ENCODE assay signal across 33 mouse cellular contexts in the genomic region with DNA sequence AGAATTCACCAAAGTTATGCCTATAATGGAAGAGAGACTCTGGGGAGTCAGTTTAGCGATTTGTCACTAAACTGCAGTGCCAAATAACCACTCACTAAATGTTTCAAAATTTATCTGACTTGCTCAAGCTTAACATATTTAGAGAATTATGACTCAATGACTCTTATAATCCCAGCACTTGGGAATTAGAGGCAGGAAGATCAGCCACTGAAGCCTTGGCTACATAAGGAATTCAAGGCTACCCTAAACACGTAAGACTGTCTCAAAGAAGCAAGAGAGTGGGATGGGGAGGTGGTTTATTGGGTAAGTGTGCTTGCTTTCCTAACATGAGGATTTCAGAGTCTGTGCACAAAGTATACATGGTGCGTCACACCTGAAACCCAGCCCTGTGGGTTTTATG.
"Had no signal": no experiment of that assay in that cellular context is flagged by ENCODE, and none has a peak within 500 bp of the region (broad histone marks: within the 10 kb centered on the region; RNA-seq: fewer than 3 reads in every experiment).

No protein-coding gene starts in this region.

- H3K4me3 ChIP-seq: heart, embryonic 10.5 days; heart, embryonic 12.5 days; heart, embryonic 13.5 days; heart, embryonic 15.5 days; hindbrain, embryonic 12.5 days; hindbrain, embryonic 15.5 days; intestine, embryonic 15.5 days; kidney, embryonic 15.5 days; layer of hippocampus, adult 2 months; left cerebral cortex, adult 2 months had no signal

- ATAC-seq: hindbrain, embryonic 16.5 days; inflammation-experienced regulatory T-cells, adult 6 months; intestine, embryonic 15.5 days; intestine, embryonic 16.5 days; intestine, postnatal 0 days had no signal

- H3K27me3 ChIP-seq: heart, embryonic 12.5 days; heart, embryonic 13.5 days; heart, embryonic 15.5 days; hindbrain, embryonic 12.5 days; hindbrain, embryonic 15.5 days; intestine, embryonic 15.5 days; kidney, embryonic 15.5 days had no signal

- H3K4me2 ChIP-seq: heart, embryonic 11.5 days; heart, embryonic 12.5 days; heart, embryonic 13.5 days; heart, embryonic 15.5 days; hindbrain, embryonic 12.5 days; hindbrain, embryonic 14.5 days; hindbrain, embryonic 15.5 days; intestine, embryonic 15.5 days; kidney, embryonic 15.5 days had no signal

- H3K27ac ChIP-seq: heart, embryonic 10.5 days; heart, embryonic 13.5 days; heart, embryonic 15.5 days; hindbrain, embryonic 12.5 days; hindbrain, embryonic 14.5 days; hindbrain, embryonic 15.5 days; hindbrain, postnatal 0 days; intestine, embryonic 15.5 days; kidney, embryonic 15.5 days; kidney, postnatal 0 days; layer of hippocampus, adult 2 months; left cerebral cortex, adult 2 months had no signal

- H3K9me3 ChIP-seq: heart, embryonic 10.5 days; heart, embryonic 12.5 days; heart, embryonic 13.5 days; heart, embryonic 15.5 days; hindbrain, embryonic 15.5 days; intestine, embryonic 15.5 days; kidney, embryonic 15.5 days had no signal

- H3K36me3 ChIP-seq: heart, embryonic 10.5 days; heart, embryonic 12.5 days; heart, embryonic 13.5 days; heart, embryonic 15.5 days; hindbrain, embryonic 12.5 days; hindbrain, embryonic 15.5 days; intestine, embryonic 15.5 days; kidney, embryonic 15.5 days had no signal

- H3K4me1 ChIP-seq: heart, embryonic 10.5 days; heart, embryonic 12.5 days; heart, embryonic 13.5 days; heart, embryonic 15.5 days; hindbrain, embryonic 12.5 days; hindbrain, embryonic 15.5 days; intestine, embryonic 15.5 days had no signal

- DNase-seq: heart, postnatal 10 days; heart, postnatal 14 days; heart, postnatal 4 days; kidney, adult 11 months; kidney, adult 18-20 months; kidney, adult 2 months; kidney, adult 8-10 months; kidney, adult 9 months; kidney, postnatal 10 days; kidney, postnatal 14 days; kidney, postnatal 25 days; kidney, postnatal 36 days; kidney, postnatal 4 days; layer of hippocampus, adult 9-11 months; layer of hippocampus, postnatal 36 days had no signal

- H3K9ac ChIP-seq: heart, embryonic 12.5 days; heart, embryonic 13.5 days; heart, embryonic 15.5 days; hindbrain, embryonic 12.5 days; hindbrain, embryonic 14.5 days; hindbrain, embryonic 15.5 days; intestine, embryonic 15.5 days; kidney, embryonic 15.5 days had no signal
